Mouse (Mus musculus): Measurements from ENCODE around the gene Pak1.

- TF ChIP-seq POLR2A (IDR thresholded peaks at IDR 0.05; ENCODE audit: extremely low read depth, insufficient read depth, low read length) (no peak), CTCF (IDR thresholded peaks at IDR 0.05; ENCODE audit: extremely low read depth, insufficient read depth, low read length) (no peak)
Measured at GRCm38 (mm10) chr7:97850331-97850730, 62.0 kb downstream of the Pak1 start.

All from cortical plate, adult 2 months (tissue).